Mouse (Mus musculus) c-Kit-positive CD71-positive TER-119-positive erythroid progenitor cells, embryonic 14.5 days (primary cell): ENCODE results near the gene Plxnd1.

Source experiments
- DNase-seq: peaks from one replicate; pipeline ENCODE4 v3.0.0-alpha.2; 2013; ENCODE audit warnings: low spot score

Gene Plxnd1

DNA sequence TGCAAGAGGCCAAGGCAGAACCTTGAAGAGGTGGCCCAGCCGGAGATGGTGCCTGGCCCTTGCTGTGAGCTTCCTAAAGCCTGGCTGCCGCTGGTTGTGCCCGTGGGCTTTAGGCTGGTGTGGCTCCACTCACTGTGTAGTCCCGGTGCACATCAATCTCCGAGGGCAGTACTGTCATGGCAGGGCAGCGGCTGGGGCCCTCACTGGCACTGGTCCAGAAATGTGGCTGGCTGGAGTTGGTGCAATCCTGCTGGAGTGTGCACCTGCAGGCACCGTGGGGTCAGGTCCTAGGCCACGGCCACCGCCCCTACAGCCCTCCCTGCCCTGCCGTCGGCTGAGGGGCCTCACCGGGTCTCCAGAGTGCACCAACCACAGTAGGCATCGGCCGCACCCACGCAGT is 17.0 kb downstream of the Plxnd1 start:
- no peak for DNase-seq

DNA sequence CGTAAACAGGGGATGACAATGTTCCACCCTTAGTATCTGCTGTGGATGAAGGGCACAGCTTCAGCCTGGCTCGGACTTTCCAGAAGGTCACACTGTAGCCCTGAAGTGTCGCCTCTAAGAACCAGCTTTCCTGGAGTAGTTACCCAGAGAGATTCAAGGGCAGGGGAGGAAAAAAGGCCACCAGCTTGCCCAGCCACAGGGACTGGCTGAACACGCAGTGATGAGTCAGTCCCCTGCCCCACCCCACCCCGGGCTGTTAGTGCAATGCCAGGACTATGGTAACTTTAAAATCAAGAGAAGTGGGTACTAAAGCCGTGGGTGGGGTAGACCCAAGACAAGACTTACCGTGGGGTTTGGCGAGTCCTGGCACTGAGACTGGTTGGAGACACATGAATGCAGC is 19.2 kb downstream of the Plxnd1 start:
- no peak for DNase-seq

DNA sequence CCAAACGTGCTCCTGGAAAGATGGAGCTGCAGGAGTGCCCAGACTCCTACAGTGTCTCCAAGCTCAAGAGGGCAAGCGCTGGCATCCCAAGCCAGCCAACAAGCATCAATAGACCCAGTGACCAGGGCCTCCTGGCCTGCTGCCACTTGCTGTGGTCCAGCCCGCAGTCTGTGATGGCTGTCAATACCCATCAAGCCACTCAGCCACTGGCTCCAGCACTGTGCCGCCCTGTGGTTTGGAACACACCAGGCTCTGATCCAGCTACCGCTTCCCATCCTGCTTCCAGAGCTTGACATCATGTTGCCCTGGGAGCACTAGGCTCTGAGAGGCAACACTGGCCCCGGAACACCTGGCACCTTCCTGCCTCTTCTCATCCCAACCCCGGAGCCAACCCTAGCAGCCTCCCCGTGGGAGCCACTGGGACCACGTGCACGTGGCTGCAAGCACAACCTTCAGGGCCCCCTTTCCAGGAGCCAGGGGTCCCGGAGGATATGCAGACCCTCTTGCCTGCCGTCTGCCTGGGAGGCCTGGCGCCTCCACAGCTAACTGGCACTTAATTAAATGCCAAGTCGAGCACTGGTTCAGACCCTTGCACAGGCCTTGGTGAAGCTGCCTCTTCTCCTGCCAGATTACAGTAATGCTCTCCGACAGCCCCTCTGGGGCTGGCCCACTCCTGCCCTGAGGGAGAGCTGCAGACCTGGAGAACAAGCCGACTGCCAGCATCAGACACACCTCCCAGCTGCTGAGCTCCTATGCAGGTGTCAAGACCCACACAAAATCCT is 20.7 kb downstream of the Plxnd1 start:
- no peak for DNase-seq

DNA sequence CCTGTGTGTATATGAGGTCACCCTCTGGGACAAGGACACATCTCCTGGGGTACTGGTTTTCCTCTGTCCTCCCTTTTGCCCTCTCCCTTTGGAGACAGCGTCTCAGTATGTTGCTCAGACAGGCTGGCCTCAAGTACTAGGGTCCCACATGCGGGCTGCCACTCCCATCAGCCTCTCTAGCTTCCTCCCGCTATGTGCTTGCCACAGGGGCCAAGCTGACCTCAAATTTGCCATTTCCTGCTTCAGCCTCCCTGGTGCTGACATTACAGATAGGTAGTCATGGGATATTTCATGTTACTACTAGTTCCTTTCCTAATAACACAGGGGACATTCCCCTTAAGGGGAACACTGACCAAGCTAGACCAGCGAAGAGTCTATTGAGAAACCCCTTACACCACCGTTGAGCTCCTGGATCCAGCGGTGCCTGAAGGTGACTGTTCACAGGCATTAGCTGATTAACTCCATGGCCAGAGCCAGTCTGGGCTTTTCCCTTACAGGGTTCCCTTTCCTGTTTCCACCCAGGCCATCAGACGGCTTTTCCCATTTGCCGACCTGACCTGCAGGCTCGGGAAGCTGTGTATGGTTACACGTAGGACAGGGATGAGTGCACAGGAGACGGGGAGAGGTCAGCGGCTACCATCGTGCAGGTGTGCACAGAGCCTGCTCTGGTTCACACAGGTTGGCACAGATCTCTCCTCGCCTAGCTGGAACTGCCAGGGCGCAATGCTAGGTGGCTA is 21.5 kb downstream of the Plxnd1 start:
- no peak for DNase-seq

DNA sequence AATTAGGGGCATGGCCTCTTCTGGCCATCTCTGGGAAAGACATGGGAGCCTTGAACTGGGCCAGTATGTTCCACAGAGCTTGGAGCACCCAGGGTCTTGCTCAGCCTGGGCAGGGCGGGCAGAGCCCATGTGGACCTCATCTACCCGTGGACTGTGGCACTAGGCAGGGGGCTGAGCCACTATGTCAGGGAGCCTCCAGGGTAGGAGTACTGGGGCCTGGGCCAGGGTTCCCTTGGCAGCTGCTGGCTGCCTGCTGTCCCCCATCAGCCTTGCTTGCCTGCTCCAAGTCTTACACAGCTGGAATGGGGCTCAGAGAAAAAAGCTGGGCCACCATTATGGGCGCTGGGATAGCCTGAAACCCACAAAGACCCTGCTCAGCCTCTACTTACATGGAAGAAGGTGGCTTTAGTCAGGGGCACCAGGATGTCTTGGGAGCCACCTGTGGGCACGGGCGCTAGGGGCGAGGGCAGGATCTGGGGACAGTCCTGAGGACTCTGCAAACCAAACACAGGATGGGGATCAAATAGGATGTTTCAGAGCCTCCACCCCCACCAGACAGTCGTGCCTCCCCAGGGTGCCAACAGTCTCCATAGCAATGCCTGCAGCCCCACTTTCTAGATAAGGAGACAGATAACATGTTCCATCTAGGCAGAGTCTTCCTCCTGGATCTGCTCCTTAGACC is 22.6 kb downstream of the Plxnd1 start:
- DNase-seq: no peak

DNA sequence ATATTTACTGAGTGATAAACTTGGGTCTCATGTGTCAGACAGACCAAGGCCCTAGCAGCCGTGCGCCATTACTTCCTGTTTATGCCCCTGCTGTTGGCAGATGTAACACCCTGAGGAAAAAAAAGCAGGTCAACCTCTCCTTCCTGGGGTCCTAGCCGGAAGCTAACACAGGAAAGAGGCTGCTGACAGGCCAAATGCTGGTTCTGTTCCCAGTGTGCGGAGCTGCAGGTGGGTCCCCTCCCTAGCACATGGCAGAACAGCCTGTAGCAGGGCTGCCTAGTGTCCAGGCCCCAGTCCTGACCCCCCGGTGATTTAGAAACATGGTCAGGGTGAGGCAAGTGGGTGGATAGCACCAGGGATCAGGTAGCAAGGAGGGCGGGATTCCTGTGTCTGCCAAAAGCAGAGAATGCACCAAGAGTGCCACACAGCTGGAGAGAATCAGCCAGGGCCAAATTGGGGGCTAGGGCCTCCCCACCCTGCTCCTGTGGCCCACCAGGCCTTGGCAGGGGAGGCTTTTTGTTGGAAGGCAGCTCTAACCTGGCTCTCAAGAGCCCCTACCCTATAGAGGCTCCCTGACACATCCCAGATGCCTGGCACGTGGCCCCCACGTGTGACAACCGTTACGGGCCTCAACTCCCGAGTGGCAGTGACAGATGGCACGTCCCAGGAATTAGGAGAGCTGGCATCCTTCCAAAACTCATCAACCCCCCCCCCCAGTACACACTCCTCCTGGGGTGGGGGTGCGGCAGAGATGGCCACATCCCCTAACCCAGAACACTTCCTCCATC is 23.3 kb downstream of the Plxnd1 start:
- no peak for DNase-seq

DNA sequence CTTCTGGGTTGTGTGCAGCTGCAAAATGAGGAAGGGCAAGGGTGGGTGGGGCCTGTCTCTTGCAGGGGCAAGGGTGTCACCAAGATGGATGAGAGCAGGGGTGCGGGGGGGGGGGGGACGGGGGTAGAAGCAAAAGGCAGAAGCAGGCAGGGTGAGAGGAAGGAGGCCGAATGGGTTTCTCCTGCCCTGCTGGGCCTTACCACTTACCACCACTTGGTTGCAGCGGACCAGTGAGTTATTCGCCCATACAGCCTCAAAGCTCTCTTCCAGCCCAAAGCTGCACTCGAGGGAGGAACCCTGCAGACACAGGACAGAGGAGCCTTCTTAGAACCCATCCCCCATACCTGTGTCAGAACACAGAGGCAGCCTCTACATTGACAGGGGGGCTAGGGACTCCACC is 24.9 kb downstream of the Plxnd1 start:
- DNase-seq: no peak

DNA sequence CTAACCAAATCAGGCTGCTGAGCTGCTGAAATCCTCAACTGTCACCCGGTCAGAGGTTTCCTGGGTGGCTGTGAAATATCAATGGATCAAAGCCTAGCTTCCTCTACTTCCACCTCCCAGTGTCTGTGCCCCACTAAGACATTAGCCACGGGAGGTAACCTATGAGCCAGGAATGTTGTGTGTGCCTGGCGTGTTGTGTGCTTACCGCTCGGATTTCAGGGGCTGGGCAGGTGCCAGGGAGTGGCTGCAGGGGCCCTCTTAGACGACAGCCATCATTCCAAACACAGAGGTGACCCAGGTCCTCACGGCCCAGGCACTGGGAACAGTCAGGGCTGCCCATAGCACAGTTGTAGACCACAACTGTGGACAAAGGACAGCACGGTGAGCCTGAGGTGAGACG is 25.7 kb downstream of the Plxnd1 start:
- DNase-seq: no peak

DNA sequence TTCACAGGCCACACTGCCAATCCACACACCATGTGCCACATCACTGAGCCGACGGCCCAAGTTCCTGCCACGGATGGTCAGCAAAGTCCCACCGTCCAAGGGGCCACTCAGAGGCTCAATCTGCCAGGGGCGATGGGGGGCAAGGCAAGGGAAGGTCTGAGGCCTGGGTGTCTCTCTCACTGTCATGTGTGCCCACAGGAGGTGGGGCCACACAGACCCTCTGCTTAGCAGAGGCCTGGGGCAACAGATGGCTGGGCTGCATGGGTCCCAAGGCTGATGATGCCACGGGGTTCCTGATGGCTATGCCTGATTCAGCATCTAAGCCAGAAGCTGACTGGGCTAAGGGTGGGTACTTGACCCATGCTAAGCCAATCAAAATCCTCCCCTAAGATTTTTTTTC is 26.1 kb downstream of the Plxnd1 start:
- no peak for DNase-seq

DNA sequence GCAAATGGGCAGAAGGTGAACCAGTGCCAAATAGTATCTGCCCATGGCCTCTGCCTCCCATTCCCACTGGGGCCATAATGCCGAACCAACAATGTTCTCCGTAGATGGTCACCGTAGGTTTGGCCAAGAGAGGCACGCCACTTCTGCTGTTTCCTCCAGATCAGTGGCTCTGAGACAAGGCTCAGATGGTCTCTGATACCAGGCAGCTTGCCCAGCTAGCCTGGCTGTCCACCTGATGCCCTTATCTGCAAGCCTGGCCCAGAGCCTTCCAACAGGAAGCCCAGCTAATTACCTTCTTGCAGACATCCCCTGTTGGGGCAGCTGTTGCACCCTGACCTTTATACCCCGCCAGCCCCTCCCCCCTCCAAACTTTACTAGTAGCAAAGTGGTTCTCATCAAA is 26.7 kb downstream of the Plxnd1 start:
- DNase-seq: no peak

DNA sequence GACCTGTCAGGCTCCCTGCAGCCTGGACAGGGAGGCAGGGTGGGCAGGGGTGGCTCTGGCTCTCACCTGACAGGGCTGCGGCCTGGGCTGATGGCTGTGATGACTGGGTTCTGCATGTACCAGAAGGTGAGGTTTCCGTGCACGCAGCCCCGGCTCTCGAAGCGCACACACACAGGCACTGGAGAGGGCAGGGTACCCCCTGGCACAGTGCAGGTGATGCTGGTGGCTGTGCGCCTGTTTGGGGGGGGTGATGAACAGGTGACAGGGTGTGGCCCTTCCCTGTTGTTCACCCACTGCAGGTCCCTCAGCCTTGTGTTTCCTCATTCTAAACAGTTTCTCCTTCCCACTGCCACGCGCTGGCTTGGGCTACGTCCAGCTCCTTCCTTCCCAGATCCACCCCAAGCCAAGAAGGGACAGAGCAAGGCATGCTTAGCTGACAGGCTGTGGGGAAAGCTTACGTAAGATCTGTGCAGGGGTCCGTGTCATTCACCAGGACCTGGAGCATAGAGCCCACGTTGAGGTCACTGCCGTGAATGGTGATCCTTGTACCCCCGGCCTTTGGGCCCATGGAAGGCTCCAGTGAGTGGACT is 27.4 kb downstream of the Plxnd1 start:
- no peak for DNase-seq

DNA sequence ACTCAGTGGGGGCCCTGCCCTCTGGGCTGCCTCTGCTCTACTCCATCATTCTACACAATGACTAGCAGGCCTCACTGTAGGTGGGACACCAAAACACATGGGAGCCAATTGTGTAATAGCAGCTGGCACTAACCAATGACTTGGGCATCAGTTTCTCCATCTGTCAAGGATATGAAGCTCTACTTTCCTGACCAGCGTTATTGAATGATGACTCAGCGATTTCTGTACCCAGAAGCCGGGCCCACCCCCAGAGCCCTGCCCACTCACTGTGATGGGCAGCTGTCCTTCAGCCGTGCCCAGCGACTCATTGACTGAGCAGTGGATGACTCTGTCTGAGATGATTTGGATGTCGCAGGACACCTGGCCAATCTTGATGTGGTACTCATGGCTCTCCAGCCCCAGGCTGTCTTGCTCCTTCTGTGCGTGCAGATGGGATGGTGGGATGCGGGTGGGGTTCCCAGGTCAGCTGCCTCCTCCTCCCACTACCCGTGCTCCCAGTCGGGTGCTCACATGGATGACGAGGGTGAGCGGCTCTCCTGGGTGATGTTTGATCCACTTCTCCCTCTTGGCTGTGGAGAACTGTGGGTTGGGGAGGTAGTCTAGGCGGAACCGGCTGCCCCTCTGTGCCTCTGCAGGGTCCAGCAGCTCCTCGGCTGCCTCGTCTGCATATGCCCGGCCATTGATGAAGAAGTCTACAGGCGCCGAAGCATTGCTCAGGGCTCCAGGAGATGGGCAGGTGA is 28.4 kb downstream of the Plxnd1 start:
- no peak for DNase-seq

DNA sequence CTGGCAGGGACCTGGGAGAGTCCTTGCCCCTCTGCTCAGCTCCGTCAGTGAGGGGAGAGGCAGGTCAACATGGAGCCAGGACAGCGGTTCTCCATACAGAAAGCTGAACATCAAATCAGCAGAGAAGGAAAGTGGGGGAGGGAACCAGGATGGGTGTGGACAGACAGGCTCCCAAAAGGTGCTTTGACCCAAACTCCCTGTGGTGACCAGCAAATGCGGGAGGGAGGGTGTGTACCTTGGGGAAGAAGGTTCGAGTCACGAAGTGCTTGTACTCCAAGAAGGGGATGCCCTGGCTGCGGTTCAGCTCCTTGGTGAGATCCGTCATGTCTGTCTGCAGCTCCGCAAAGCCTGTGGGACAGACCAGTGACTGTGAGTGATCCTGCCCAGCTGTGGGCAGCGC is 31.1 kb downstream of the Plxnd1 start:
- DNase-seq: no peak

DNA sequence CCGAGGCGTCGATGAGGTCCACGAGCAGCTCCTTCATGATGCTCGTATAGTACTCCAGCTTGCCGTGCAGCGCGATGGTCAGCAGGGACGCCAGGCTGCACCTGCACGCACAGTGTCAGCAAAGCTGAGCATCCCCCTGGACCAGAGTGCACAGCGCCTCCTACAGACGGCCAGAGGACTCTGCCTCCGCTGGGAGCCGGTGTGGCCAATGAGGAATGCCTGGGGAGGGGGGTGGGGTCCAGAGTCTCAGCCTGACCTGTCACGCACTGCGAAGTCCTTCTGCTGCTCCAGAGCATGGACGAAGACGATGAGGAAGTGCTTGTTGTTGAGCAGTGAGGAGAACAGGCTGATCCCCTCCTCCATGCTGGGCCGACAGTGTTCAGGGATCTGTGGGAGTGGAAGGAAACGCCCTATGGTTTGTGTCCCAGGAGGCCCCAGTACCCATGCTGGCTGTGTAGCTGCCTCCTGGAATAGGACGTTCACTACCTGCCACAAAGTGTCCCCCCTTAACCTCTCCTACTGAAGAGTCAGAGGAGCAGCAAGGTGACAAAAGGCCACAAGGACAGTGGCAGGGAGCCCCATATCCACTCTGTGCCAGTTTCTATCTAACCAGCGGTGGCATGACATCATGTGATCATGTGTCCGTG is 32.2 kb downstream of the Plxnd1 start:
- DNase-seq: no peak

DNA sequence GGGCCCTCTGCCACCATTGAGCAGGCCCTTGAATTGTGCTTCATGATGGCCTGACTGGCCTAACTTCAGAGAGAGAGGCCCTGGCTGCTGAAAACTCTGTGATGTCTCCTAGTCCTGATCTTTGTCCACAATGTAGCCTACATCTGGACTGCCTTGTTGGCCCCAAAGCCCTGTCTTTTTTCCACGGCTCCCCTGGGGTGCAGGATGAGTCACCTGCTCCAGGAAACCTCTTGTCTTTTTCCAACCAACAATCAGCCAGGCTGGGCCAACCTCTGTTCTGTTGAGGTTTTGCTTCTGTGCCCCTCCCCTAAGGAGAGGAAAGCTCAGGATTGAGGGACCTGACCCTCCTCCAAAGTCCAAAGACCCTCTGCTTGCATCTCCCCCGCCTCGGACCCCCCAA is 33.1 kb downstream of the Plxnd1 start:
- DNase-seq: no peak

DNA sequence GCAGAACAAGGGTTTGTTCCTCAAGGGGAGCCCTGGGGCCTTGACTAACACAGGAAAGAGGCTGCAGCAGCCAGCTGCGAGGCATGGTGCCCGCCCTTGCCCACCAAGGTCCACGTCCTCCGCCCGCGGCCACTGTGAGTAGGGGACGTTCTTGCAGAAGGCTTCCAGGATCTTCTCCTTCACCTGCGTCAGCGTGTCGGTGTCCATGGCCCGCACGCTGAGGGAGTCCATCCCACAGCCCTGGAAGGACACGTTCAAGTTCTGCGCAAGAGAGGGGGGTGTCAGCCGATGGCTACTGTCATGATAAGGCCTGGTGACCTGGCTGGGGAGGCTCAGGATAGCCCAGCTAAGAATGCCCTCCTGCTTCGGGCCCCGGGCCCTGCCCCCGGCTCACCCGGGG is 34.5 kb downstream of the Plxnd1 start:
- DNase-seq: no peak

DNA sequence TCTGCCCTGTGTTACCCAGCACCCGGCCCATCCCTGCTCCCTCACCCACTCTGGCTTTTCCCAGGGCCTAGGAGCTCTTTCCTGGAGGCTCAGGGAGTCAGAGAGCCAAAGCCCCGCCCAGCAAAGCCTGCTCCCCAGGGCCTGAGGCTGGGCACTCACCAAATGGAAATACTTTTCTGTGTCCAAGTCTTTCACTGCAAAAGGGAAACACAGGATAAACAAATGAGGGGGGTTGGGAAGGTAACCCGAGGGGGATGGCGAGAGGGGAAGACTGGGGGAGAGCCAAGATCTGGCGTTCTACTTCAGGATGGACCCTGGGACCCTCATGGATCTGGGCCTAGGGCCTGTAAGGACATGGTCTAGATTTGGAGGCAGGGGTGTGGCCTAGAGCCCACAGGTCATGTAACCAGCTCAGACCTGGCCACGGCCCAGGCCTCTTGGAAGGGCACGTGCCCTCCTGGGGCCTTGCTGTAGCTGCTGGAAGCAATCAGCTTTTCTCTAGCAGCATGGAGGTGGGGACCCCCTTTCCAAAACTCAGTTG is 35.6 kb downstream of the Plxnd1 start:
- DNase-seq: no peak

DNA sequence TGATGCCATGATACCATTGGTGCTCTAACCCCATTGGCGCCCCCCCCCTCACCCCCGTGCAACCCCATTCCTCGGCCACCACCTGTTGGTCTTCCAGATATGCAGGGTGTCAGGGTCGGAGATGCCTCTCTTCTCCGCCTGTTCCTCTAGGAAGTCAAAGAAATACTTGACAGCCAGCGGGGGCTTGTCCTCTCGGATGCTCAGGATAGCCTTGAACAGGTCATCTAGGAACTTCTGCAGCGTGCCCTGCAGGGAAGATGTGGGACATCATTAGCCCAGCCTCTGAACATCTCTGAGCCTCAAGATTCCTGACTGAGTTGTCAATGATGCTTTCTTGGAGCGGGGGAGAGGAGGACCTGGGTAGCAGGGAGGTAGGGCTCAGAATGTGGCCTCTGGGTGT is 36.4 kb downstream of the Plxnd1 start:
- no peak for DNase-seq

DNA sequence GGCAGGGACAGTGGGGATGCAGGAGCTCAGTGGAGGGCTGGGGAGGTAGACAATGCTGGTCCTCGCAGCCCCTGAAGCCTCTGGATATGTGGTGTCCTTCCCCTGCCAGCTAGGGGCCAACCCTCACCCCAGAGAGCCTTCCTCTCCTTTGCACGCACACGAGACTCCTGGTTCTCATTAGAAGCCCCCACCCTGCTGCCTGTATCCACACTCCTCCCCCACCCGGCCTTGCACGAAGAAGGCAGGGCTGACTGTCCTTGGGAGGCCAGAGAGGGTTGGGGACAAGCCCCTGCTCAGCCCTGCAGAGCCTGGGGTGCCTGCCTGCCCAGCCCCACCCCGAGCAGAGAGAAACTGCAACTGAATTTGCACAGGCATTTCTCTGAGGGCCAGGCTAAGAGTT is 37.1 kb downstream of the Plxnd1 start:
- DNase-seq: no peak

DNA sequence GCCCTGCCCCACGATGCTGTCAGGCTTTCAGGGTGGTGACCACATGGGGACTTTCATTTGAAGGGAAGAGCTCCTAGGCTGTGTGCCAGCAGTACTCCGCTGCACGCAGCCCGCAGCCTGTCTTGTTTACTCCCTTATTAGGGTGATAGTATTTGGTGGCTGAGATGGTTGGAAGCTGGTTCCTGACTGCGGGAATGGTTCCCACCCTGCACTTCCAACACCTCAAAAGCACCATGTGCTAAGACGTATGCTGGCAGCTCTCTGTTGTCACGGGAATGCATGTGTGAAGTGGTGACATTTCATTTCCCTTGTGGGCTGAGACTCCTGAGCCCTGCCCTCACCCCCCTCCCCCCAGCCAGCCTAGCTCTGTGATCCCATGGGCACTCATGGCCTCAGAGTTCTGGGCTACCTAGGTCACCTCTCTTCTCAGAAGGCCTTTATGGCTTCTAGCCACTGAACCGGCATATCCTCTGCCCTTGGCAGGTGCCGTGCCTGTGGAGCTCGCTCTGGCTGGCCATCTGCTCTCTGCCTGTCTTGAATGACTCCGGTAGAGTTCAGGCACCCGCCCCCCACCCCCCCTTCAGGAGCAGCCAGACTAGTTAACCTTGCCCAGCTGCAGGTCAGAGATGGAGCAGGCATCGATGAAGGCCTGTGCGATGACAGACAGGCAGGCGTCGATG is 37.7 kb downstream of the Plxnd1 start:
- DNase-seq: no peak
